Mouse (Mus musculus) neural tube, embryonic 14.5 days (tissue): ENCODE data around the gene Rbms3. TPM values are rescaled to one million over a fixed set of nuclear protein-coding genes. Genes with fewer than 3 reads are reported as not detected.

ENCODE experiments used
- ATAC-seq: fragments of 200-750 bp; cut with Nextera tagmentation; 2 replicates; pipeline ENCODE4 v1.8.0; 2017; ENCODE audit warnings: low read depth, mild to moderate bottlenecking, moderate TSS enrichment, moderate library complexity
- H3K27ac ChIP-seq: fragments of 300-500 bp; sonication (generic); 2 replicates; pipeline ENCODE4 v1.5.1; 2014; ENCODE audit warnings: low read depth, mild to moderate bottlenecking, control low read depth, low read length, moderate library complexity, mixed read lengths
- H3K27me3 ChIP-seq: fragments of 300-500 bp; sonication (generic); 2 replicates; pipeline ENCODE4 v1.6.1; 2014; ENCODE audit warnings: low read length; ENCODE audit not compliant: control insufficient read depth, insufficient read depth
- H3K36me3 ChIP-seq: fragments of 300-500 bp; sonication (generic); 2 replicates; pipeline ENCODE4 v1.6.1; 2014; ENCODE audit warnings: low read length, mixed read lengths; ENCODE audit not compliant: control insufficient read depth, insufficient read depth
- H3K4me1 ChIP-seq: fragments of 300-500 bp; sonication (generic); 2 replicates; pipeline ENCODE4 v1.6.1; 2014; ENCODE audit warnings: low read length; ENCODE audit not compliant: control insufficient read depth, insufficient read depth
- H3K4me2 ChIP-seq: fragments of 300-500 bp; sonication (generic); 2 replicates; pipeline ENCODE4 v1.6.1; 2014; ENCODE audit warnings: mild to moderate bottlenecking, low read depth, low read length, control low read depth
- H3K4me3 ChIP-seq: fragments of 300-500 bp; sonication (generic); 2 replicates; pipeline ENCODE4 v1.5.1; 2014; ENCODE audit warnings: low read depth, low read length, control low read depth, mixed read lengths
- H3K9ac ChIP-seq: fragments of 300-500 bp; sonication (generic); replicated peaks from 2 replicates; pipeline ENCODE4 v1.6.1; 2014; ENCODE audit warnings: low read depth, mild to moderate bottlenecking, control low read depth, low read length, mixed read lengths
- H3K9me3 ChIP-seq: fragments of 300-500 bp; sonication (generic); 2 replicates; pipeline ENCODE4 v1.6.1; 2016; ENCODE audit warnings: low read length; ENCODE audit not compliant: control insufficient read depth
- WGBS: fragments of 180-500 bp; shearing (Covaris S2); extraction: QIAGEN DNeasy Blood & Tissue Kit; methylation state at CpG from one replicate; pipeline ENCODE4 v1.1.7; 2014; 5-methylcytosine and 5-hydroxymethylcytosine counted together
- polyA plus RNA-seq: library from polyadenylated mRNA; unstranded; fragments of >200 nt; fragmentation: Nextera tagmentation; extraction: Ambion mirVana; gene quantifications from 2 replicates; pipeline ENCODE4 v1.2.1, GENCODE M21; 2014

Rbms3 gene
- polyA plus RNA-seq, 1 experiment from 2014 or later = 79.5 TPM

- H3K4me1 ChIP-seq = 0 out of 2 replicates have a peak, but pooled peaks cover 2% of the 10 kb centered on the region
- no peaks in the 10 kb centered on the region for H3K36me3 ChIP-seq
- no peak overlapping the region for H3K27ac ChIP-seq
- 50% methylated on average over 3 of the region's 3 CpGs for WGBS
- H3K27me3 ChIP-seq = no peaks in the 10 kb centered on the region
- H3K4me2 ChIP-seq = no peak overlapping the region
- H3K4me3 ChIP-seq = no peak overlapping the region
- no peak overlapping the region for H3K9ac ChIP-seq
- H3K9me3 ChIP-seq = no peaks in the 10 kb centered on the region
- no peak for ATAC-seq
Measured at GRCm38 (mm10) chr9:116948211-116948610, 681.5 kb downstream of the Rbms3 start.

GRCm38 (mm10) chr9:116947369-116947768, 682.3 kb downstream of the Rbms3 start:
- 87% methylated on average over 4 of the region's 4 CpGs for WGBS
- no peaks in the 10 kb centered on the region for H3K9me3 ChIP-seq
- no peaks in the 10 kb centered on the region for H3K27me3 ChIP-seq
- H3K27ac ChIP-seq = no peak overlapping the region
- 0 out of 2 replicates have a peak, but pooled peaks cover 2% of the 10 kb centered on the region for H3K4me1 ChIP-seq
- ATAC-seq = no peak
- no peak overlapping the region for H3K4me2 ChIP-seq
- H3K9ac ChIP-seq = no peak overlapping the region
- H3K36me3 ChIP-seq = no peaks in the 10 kb centered on the region
- H3K4me3 ChIP-seq = no peak overlapping the region

- Histone ChIP-seq H3K9ac (no peak overlapping the region), H3K27me3 (no peaks in the 10 kb centered on the region), H3K9me3 (no peaks in the 10 kb centered on the region), H3K4me2 (no peak overlapping the region), H3K36me3 (no peaks in the 10 kb centered on the region), H3K4me1 (0 out of 2 replicates have a peak, but pooled peaks cover 2% of the 10 kb centered on the region), H3K4me3 (no peak overlapping the region), H3K27ac (no peak overlapping the region)
- WGBS = 94% methylated on average over 3 of the region's 3 CpGs
- no peak for ATAC-seq
Measured at GRCm38 (mm10) chr9:116946787-116947186, 682.9 kb downstream of the Rbms3 start.

GRCm38 (mm10) chr9:116945689-116946088, 684.0 kb downstream of the Rbms3 start:
- WGBS = 79% methylated on average over 9 of the region's 9 CpGs
- Histone ChIP-seq H3K36me3 (no peaks in the 10 kb centered on the region), H3K27me3 (no peaks in the 10 kb centered on the region), H3K4me1 (0 out of 2 replicates have a peak, but pooled peaks cover 2% of the 10 kb centered on the region), H3K27ac (no peak overlapping the region), H3K9me3 (no peaks in the 10 kb centered on the region), H3K4me3 (no peak overlapping the region), H3K9ac (no peak overlapping the region), H3K4me2 (no peak overlapping the region)
- ATAC-seq = no peak

GRCm38 (mm10) chr9:116943902-116944301, 685.8 kb downstream of the Rbms3 start:
- no peaks in the 10 kb centered on the region for H3K27me3 ChIP-seq
- H3K27ac ChIP-seq = no peak overlapping the region
- H3K4me1 ChIP-seq = 0 out of 2 replicates have a peak, but pooled peaks cover 2% of the 10 kb centered on the region
- H3K9ac ChIP-seq = no peak overlapping the region
- no peak for ATAC-seq
- 72% methylated on average over 15 of the region's 15 CpGs for WGBS
- no peak overlapping the region for H3K4me3 ChIP-seq
- no peaks in the 10 kb centered on the region for H3K9me3 ChIP-seq
- H3K4me2 ChIP-seq = no peak overlapping the region
- no peaks in the 10 kb centered on the region for H3K36me3 ChIP-seq

- Histone ChIP-seq H3K9me3 (no peaks in the 10 kb centered on the region), H3K36me3 (no peaks in the 10 kb centered on the region), H3K9ac (no peak overlapping the region), H3K27ac (no peak overlapping the region), H3K27me3 (no peaks in the 10 kb centered on the region), H3K4me3 (no peak overlapping the region), H3K4me1 (0 out of 2 replicates have a peak, but pooled peaks cover 2% of the 10 kb centered on the region), H3K4me2 (no peak overlapping the region)
- no peak for ATAC-seq
- 81% methylated on average over 4 of the region's 4 CpGs for WGBS
Measured at GRCm38 (mm10) chr9:116941116-116941515, 688.6 kb downstream of the Rbms3 start.

GRCm38 (mm10) chr9:116940693-116941092, 689.0 kb downstream of the Rbms3 start:
- ATAC-seq = no peak
- WGBS = 70% methylated on average over 8 of the region's 8 CpGs
- Histone ChIP-seq H3K4me1 (0 out of 2 replicates have a peak, but pooled peaks cover 2% of the 10 kb centered on the region), H3K9me3 (no peaks in the 10 kb centered on the region), H3K36me3 (no peaks in the 10 kb centered on the region), H3K9ac (no peak overlapping the region), H3K4me2 (no peak overlapping the region), H3K27me3 (no peaks in the 10 kb centered on the region), H3K4me3 (no peak overlapping the region), H3K27ac (no peak overlapping the region)

GRCm38 (mm10) chr9:116928338-116928737, 701.4 kb downstream of the Rbms3 start:
- no peak overlapping the region for H3K27ac ChIP-seq

GRCm38 (mm10) chr9:116923151-116923550, 706.6 kb downstream of the Rbms3 start:
- Histone ChIP-seq H3K4me2 (no peak overlapping the region), H3K27me3 (0 out of 2 replicates have a peak, but pooled peaks cover 2% of the 10 kb centered on the region), H3K27ac (no peak overlapping the region), H3K9ac (no peak overlapping the region), H3K4me1 (no peaks in the 10 kb centered on the region), H3K4me3 (no peak overlapping the region), H3K36me3 (no peaks in the 10 kb centered on the region), H3K9me3 (no peaks in the 10 kb centered on the region)
- WGBS = 84% methylated on average over 8 of the region's 8 CpGs
- ATAC-seq = no peak

More at GRCm38 (mm10) chr9:116928338-116928737, 701.4 kb downstream of the Rbms3 start:
- H3K4me3 ChIP-seq = no peak overlapping the region
- no peak for ATAC-seq
- WGBS = 32% methylated on average over 10 of the region's 10 CpGs
- H3K9me3 ChIP-seq = no peaks in the 10 kb centered on the region
- H3K4me2 ChIP-seq = no peak overlapping the region
- H3K4me1 ChIP-seq = 0 out of 2 replicates have a peak, but pooled peaks cover 3% of the 10 kb centered on the region
- no peaks in the 10 kb centered on the region for H3K36me3 ChIP-seq
- no peak overlapping the region for H3K9ac ChIP-seq
- no peaks in the 10 kb centered on the region for H3K27me3 ChIP-seq
